Mouse (Mus musculus) left cerebral cortex, postnatal 4 days (tissue): ENCODE data around the gene Sema3g. TPM values are rescaled to one million over a fixed set of nuclear protein-coding genes. Genes with fewer than 3 reads are reported as not detected.

Experiments
- DNase-seq: peaks from one replicate; pipeline ENCODE4 v3.0.0-alpha.2; 2022
- intact Hi-C: fragments of 180-260 bp; cut with DNase I; formaldehyde crosslinking; loops from one replicate; pipeline ENCODE4 v1.15.1; 2025
- total RNA-seq, 2 experiments: library from RNA; stranded (reverse); gene quantifications; 2 replicates each; pipeline ENCODE4 v1.2.3; 2021

The Sema3g gene
- total RNA-seq: 1 to 10 TPM; 2.5 to 2.6 TPM

GRCm38 (mm10) chr14:31217666-31218065 is at the start of gene Sema3g:
Sema3g (plus strand) TSS chr14:31217860.
- intact Hi-C loops: no loop called here
- peak; percentile 82 for DNase-seq

- no peak for DNase-seq
- intact Hi-C loops: no loop called here
Measured at GRCm38 (mm10) chr14:31168425-31168824, 49.2 kb upstream of the Sema3g start, which contains the start of gene Stab1. Stab1 (minus strand) TSS chr14:31168641.

- DNase-seq: no peak
Measured at GRCm38 (mm10) chr14:31169508-31169907, 48.2 kb upstream of the Sema3g start.

GRCm38 (mm10) chr14:31170963-31171362 is 46.7 kb upstream of the Sema3g start:
- DNase-seq: no peak
- intact Hi-C loops: no loop called here

More at GRCm38 (mm10) chr14:31169508-31169907, 48.2 kb upstream of the Sema3g start:
- intact Hi-C loops: no loop called here

- intact Hi-C loops: no loop called here
- DNase-seq: peak; percentile 72
Measured at GRCm38 (mm10) chr14:31171386-31171785, 46.3 kb upstream of the Sema3g start.

GRCm38 (mm10) chr14:31171821-31172220 is 45.8 kb upstream of the Sema3g start:
- DNase-seq: no peak
- intact Hi-C loops: no loop called here

GRCm38 (mm10) chr14:31172781-31173455 is 44.7 kb upstream of the Sema3g start:
- DNase-seq: no peak
- intact Hi-C loops: no loop called here

GRCm38 (mm10) chr14:31173537-31173936 is 44.1 kb upstream of the Sema3g start:
- no peak for DNase-seq
- intact Hi-C loops: no loop called here

- no peak for DNase-seq
- intact Hi-C loops: no loop called here
Measured at GRCm38 (mm10) chr14:31177287-31177686, 40.4 kb upstream of the Sema3g start.

- intact Hi-C loops: no loop called here
- DNase-seq: no peak
Measured at GRCm38 (mm10) chr14:31177715-31178114, 39.9 kb upstream of the Sema3g start.

GRCm38 (mm10) chr14:31179677-31180365 is 37.8 kb upstream of the Sema3g start:
- intact Hi-C loops: no loop called here
- DNase-seq: peak; percentile 72

- DNase-seq: no peak
- intact Hi-C loops: no loop called here
Measured at GRCm38 (mm10) chr14:31181512-31181911, 36.1 kb upstream of the Sema3g start.

- no peak for DNase-seq
- intact Hi-C loops: no loop called here
Measured at GRCm38 (mm10) chr14:31182786-31183290, 34.8 kb upstream of the Sema3g start.

- DNase-seq: no peak
- intact Hi-C loops: no loop called here
Measured at GRCm38 (mm10) chr14:31183541-31183940, 34.1 kb upstream of the Sema3g start.

GRCm38 (mm10) chr14:31184195-31184594 is 33.5 kb upstream of the Sema3g start:
- DNase-seq: no peak
- intact Hi-C loops: no loop called here

GRCm38 (mm10) chr14:31186656-31187055 is 31.0 kb upstream of the Sema3g start:
- intact Hi-C loops: no loop called here
- no peak for DNase-seq

GRCm38 (mm10) chr14:31188771-31189181 is 28.9 kb upstream of the Sema3g start:
- intact Hi-C loops: no loop called here
- no peak for DNase-seq

- no peak for DNase-seq
- intact Hi-C loops: no loop called here
Measured at GRCm38 (mm10) chr14:31189348-31189747, 28.3 kb upstream of the Sema3g start.

- peak; percentile 35 for DNase-seq
Measured at GRCm38 (mm10) chr14:31191936-31192335, 25.7 kb upstream of the Sema3g start.

GRCm38 (mm10) chr14:31193791-31194190 is 23.9 kb upstream of the Sema3g start:
- DNase-seq: no peak
- intact Hi-C loops: no loop called here

More at GRCm38 (mm10) chr14:31191936-31192335, 25.7 kb upstream of the Sema3g start:
- intact Hi-C loops: no loop called here

- DNase-seq: no peak
- intact Hi-C loops: no loop called here
Measured at GRCm38 (mm10) chr14:31194441-31194840, 23.2 kb upstream of the Sema3g start.
